ENCODE assay signal across 21 mouse cellular contexts in genomic region chr1:19207611-19208010, GRCm38 (mm10). TPM values are rescaled to one million over a fixed set of nuclear protein-coding genes. Genes with fewer than 3 reads are reported as not detected.
DNase-seq lines count a peak whose midpoint lies in the region; ATAC-seq and TF ChIP-seq lines count a peak whose summit lies in the region.
"Had no signal": no experiment of that assay in that cellular context is flagged by ENCODE, and none has a peak within 500 bp of the region (broad histone marks: within the 10 kb centered on the region; RNA-seq: fewer than 3 reads in every experiment).

No protein-coding gene starts in this region.

- 16% methylated on average over 4 of the region's 4 CpGs for WGBS in kidney, postnatal 0 days
- 7% methylated on average over 4 of the region's 4 CpGs for WGBS in hindbrain, postnatal 0 days
- WGBS in neural tube, embryonic 12.5 days, result 3% methylated on average over 4 of the region's 4 CpGs

- no peaks in the 10 kb centered on the region for H3K36me3 ChIP-seq in kidney, postnatal 0 days (ENCODE audit: insufficient read depth, low read length)
- H3K36me3 ChIP-seq in hindbrain, postnatal 0 days (ENCODE audit: insufficient read depth, low read length), result no peaks in the 10 kb centered on the region
- no peaks in the 10 kb centered on the region for H3K36me3 ChIP-seq in neural tube, embryonic 12.5 days
- H3K36me3 ChIP-seq: forebrain, embryonic 15.5 days; heart, embryonic 15.5 days; midbrain, embryonic 12.5 days had no signal

- H3K4me2 ChIP-seq in kidney, postnatal 0 days (ENCODE audit: low read length), result peak overlapping the region; percentile 32
- H3K4me2 ChIP-seq in hindbrain, postnatal 0 days (ENCODE audit: low read depth, low read length), result 0 out of 2 replicates have a peak overlapping the region, but pooled peaks have one; percentile 13
- H3K4me2 ChIP-seq in neural tube, embryonic 12.5 days (replicated peaks), result peak overlapping the region; percentile 25; the same call in 1 of the 2 replicates
- H3K4me2 ChIP-seq: forebrain, embryonic 15.5 days; heart, embryonic 15.5 days; midbrain, embryonic 12.5 days had no signal

- peak; percentile 34 for DNase-seq in embryo, embryonic 10.5 days (ENCODE audit: low spot score)
- no peak for DNase-seq in embryo, embryonic 10 days (ENCODE audit: low spot score)
- DNase-seq in kidney, postnatal 0 days (ENCODE audit: low spot score), result no peak
- no peak for DNase-seq in kidney, postnatal 10 days
- no peak for DNase-seq in hindbrain, postnatal 0 days (ENCODE audit: low spot score)
- no peak for DNase-seq in cerebellum, adult 11-12 months
- no peak for DNase-seq in adrenal gland, postnatal 4 days (ENCODE audit: low spot score in 2 of 2)
- DNase-seq: adrenal gland, postnatal 25 days; cerebellum, postnatal 14 days; heart, adult 11 months; kidney, postnatal 25 days; liver, postnatal 0 days; lung, postnatal 36 days; right cerebral cortex, adult 18-20 months; thymus, postnatal 4 days had no signal

- no peak overlapping the region for H3K27ac ChIP-seq in kidney, postnatal 0 days
- no peak overlapping the region for H3K27ac ChIP-seq in hindbrain, postnatal 0 days
- H3K27ac ChIP-seq in neural tube, embryonic 12.5 days, result no peak overlapping the region
- H3K27ac ChIP-seq: forebrain, embryonic 15.5 days; heart, embryonic 15.5 days; midbrain, embryonic 12.5 days had no signal

- H3K9me3 ChIP-seq in kidney, postnatal 0 days (replicated peaks; ENCODE audit: low read length), result no peaks in the 10 kb centered on the region
- no peaks in the 10 kb centered on the region for H3K9me3 ChIP-seq in hindbrain, postnatal 0 days (ENCODE audit: low read length)
- no peaks in the 10 kb centered on the region for H3K9me3 ChIP-seq in neural tube, embryonic 12.5 days
- H3K9me3 ChIP-seq: forebrain, embryonic 15.5 days; heart, embryonic 15.5 days; midbrain, embryonic 12.5 days had no signal

- ATAC-seq in kidney, postnatal 0 days (replicated peaks; ENCODE audit: low FRiP score, low read depth), result no peak
- ATAC-seq in hindbrain, postnatal 0 days, result no peak
- ATAC-seq in neural tube, embryonic 12.5 days (ENCODE audit: low FRiP score, low read depth), result no peak
- ATAC-seq: forebrain, embryonic 15.5 days; liver, postnatal 0 days had no signal

- H3K9ac ChIP-seq in kidney, postnatal 0 days (ENCODE audit: low read depth, low read length), result no peak overlapping the region
- no peak overlapping the region for H3K9ac ChIP-seq in hindbrain, postnatal 0 days (replicated peaks; ENCODE audit: low read length)
- no peak overlapping the region for H3K9ac ChIP-seq in neural tube, embryonic 12.5 days
- H3K9ac ChIP-seq: forebrain, embryonic 15.5 days; heart, embryonic 15.5 days; liver, postnatal 0 days; midbrain, embryonic 12.5 days had no signal

- H3K27me3 ChIP-seq in kidney, postnatal 0 days (ENCODE audit: insufficient read depth, low read length), result peaks cover 37% of the 10 kb centered on the region
- peaks cover 53% of the 10 kb centered on the region for H3K27me3 ChIP-seq in hindbrain, postnatal 0 days (ENCODE audit: insufficient read depth, low read length)
- peaks cover 31% of the 10 kb centered on the region for H3K27me3 ChIP-seq in neural tube, embryonic 12.5 days (replicated peaks)

- H3K4me1 ChIP-seq in kidney, postnatal 0 days (replicated peaks; ENCODE audit: insufficient read depth, low read length), result no peaks in the 10 kb centered on the region
- H3K4me1 ChIP-seq in hindbrain, postnatal 0 days (ENCODE audit: insufficient read depth, low read length), result no peaks in the 10 kb centered on the region
- no peaks in the 10 kb centered on the region for H3K4me1 ChIP-seq in neural tube, embryonic 12.5 days

- H3K4me3 ChIP-seq in kidney, postnatal 0 days (replicated peaks; ENCODE audit: low read depth, low read length), result no peak overlapping the region
- H3K4me3 ChIP-seq in hindbrain, postnatal 0 days (ENCODE audit: low read length), result no peak overlapping the region
- no peak overlapping the region for H3K4me3 ChIP-seq in neural tube, embryonic 12.5 days
- H3K4me3 ChIP-seq: forebrain, embryonic 15.5 days; heart, embryonic 15.5 days; midbrain, embryonic 12.5 days had no signal

- TF ChIP-seq CTCF in kidney, postnatal 0 days (IDR thresholded peaks at IDR 0.05; ENCODE audit: low read depth), result no peak
- TF ChIP-seq CTCF in hindbrain, postnatal 0 days (IDR thresholded peaks at IDR 0.05; ENCODE audit: low read depth), result no peak

RNA-seq across cellular contexts. Expression of gene Tfap2b, which starts 1.1 kb away (rescaled TPM):
- 61.5 and 62.3 TPM in 2 replicates for polyA plus RNA-seq in kidney, postnatal 0 days (2015; fragmentation: Nextera tagmentation; extraction: Ambion mirVana)
- 35.3 and 36.5 TPM in 2 replicates for total RNA-seq in hindbrain, postnatal 0 days (2014; rRNA removed)
- polyA plus RNA-seq in hindbrain, postnatal 0 days (2015; fragmentation: Nextera tagmentation; extraction: Ambion mirVana), result 48.7 and 50.4 TPM in 2 replicates
- 78.6 and 88.6 TPM in 2 replicates for polyA plus RNA-seq in neural tube, embryonic 12.5 days (2016; fragmentation: Nextera tagmentation; extraction: Ambion mirVana)
- total RNA-seq in adrenal gland, postnatal 4 days (2021), result 10 to 100 TPM; 20.3 to 29.9 TPM
- total RNA-seq: neutrophil, adult 5-6 weeks had no signal
- polyA plus RNA-seq: liver, postnatal 0 days; testis, adult 2 months had no signal
